Mouse (Mus musculus): ENCODE results near the gene Cldn14. TPM values are rescaled to one million over a fixed set of nuclear protein-coding genes. Genes with fewer than 3 reads are reported as not detected.

The Cldn14 gene
- polyA plus RNA-seq, 1 experiment: 72.7 TPM

GRCm38 (mm10) chr16:93913881-93914576, 94.6 kb downstream of the Cldn14 start:
- peak; percentile 76 for DNase-seq (ENCODE audit: low read depth)

GRCm38 (mm10) chr16:93912808-93913207, 95.8 kb downstream of the Cldn14 start:
- no peak for DNase-seq (ENCODE audit: low read depth)

GRCm38 (mm10) chr16:93912158-93912557, 96.5 kb downstream of the Cldn14 start:
- no peak for DNase-seq (ENCODE audit: low read depth)

GRCm38 (mm10) chr16:93910735-93911665, 97.6 kb downstream of the Cldn14 start:
- DNase-seq (ENCODE audit: low read depth): no peak

GRCm38 (mm10) chr16:93909936-93910335, 98.7 kb downstream of the Cldn14 start:
- no peak for DNase-seq (ENCODE audit: low read depth)

GRCm38 (mm10) chr16:93908196-93908595, 100.4 kb downstream of the Cldn14 start:
- no peak for DNase-seq (ENCODE audit: low read depth)

GRCm38 (mm10) chr16:93907761-93908160, 100.9 kb downstream of the Cldn14 start:
- no peak for DNase-seq (ENCODE audit: low read depth)

- no peak for DNase-seq (ENCODE audit: low read depth)
Measured at GRCm38 (mm10) chr16:93906156-93907014, 102.3 kb downstream of the Cldn14 start.

- DNase-seq (ENCODE audit: low read depth): no peak
Measured at GRCm38 (mm10) chr16:93903027-93903426, 105.6 kb downstream of the Cldn14 start.

GRCm38 (mm10) chr16:93893285-93893684, 115.4 kb downstream of the Cldn14 start:
- DNase-seq (ENCODE audit: low read depth): no peak

- no peak for DNase-seq (ENCODE audit: low read depth)
Measured at GRCm38 (mm10) chr16:93890948-93891604, 117.6 kb downstream of the Cldn14 start.

- DNase-seq (ENCODE audit: low read depth): no peak
Measured at GRCm38 (mm10) chr16:93888481-93888880, 120.2 kb downstream of the Cldn14 start.

GRCm38 (mm10) chr16:93884722-93885113, 123.9 kb downstream of the Cldn14 start:
- no peak for DNase-seq (ENCODE audit: low read depth)

GRCm38 (mm10) chr16:93884086-93884721, 124.4 kb downstream of the Cldn14 start:
- no peak for DNase-seq (ENCODE audit: low read depth)

- peak; percentile 66 for DNase-seq (ENCODE audit: low read depth)
Measured at GRCm38 (mm10) chr16:93883423-93884085, 125.1 kb downstream of the Cldn14 start, which contains the start of gene Chaf1b. Gene Chaf1b, plus strand, starts transcription at chr16:93883901.

GRCm38 (mm10) chr16:93877612-93878380, 130.8 kb downstream of the Cldn14 start:
- DNase-seq (ENCODE audit: low read depth): no peak

- DNase-seq (ENCODE audit: low read depth): no peak
Measured at GRCm38 (mm10) chr16:93874841-93875240, 133.8 kb downstream of the Cldn14 start.

Data from gonadal fat pad, adult 2 months (tissue).